8 mouse cellular contexts compared by ENCODE assay signal in the genomic region with DNA sequence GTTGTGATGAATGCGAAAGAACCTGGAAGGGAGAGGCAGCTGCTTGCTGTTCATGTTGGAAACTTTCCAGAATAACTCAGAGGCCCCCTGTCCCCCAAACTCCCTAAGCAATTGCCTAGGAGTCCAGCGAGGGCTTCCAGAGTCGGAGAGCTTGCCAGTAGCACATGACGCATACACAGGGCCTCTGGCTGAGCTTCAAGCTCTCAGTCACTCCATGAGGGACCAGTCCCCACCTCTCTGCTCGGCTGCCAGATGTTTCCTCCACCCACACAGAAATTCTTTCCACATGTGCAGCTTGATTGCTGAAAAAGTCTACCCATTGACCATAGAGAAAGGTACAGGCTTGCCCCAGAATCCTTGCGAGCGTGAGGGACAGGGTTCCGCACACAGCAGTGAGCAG.
DNase-seq lines count a peak whose midpoint lies in the region; ATAC-seq and TF ChIP-seq lines count a peak whose summit lies in the region.

No protein-coding gene starts in this region.

- no peak overlapping the region for H3K4me2 ChIP-seq in hindbrain, embryonic 15.5 days
- H3K4me2 ChIP-seq in hindbrain, embryonic 11.5 days (replicated peaks; ENCODE audit: low read depth, low read length), result no peak overlapping the region
- peak overlapping the region; percentile 100 for H3K4me2 ChIP-seq in CH12.LX (ENCODE audit: insufficient read depth, low read depth, poor library complexity, severe bottlenecking)
- no peak overlapping the region; the same call in 1 of the 2 replicates for H3K4me2 ChIP-seq in lung, embryonic 16.5 days (ENCODE audit: low read depth, low read length)

- no peaks in the 10 kb centered on the region for H3K9me3 ChIP-seq in hindbrain, embryonic 15.5 days
- H3K9me3 ChIP-seq in hindbrain, embryonic 11.5 days (ENCODE audit: control insufficient read depth, low read length), result no peaks in the 10 kb centered on the region
- peaks cover 9% of the 10 kb centered on the region for H3K9me3 ChIP-seq in CH12.LX (replicated peaks; ENCODE audit: low read length)
- no peaks in the 10 kb centered on the region for H3K9me3 ChIP-seq in lung, embryonic 16.5 days (ENCODE audit: control insufficient read depth, low read length)

- DNase-seq in hindbrain, embryonic 11.5 days (ENCODE audit: low spot score), result no peak
- peak; percentile 88 for DNase-seq in CH12.LX (ENCODE audit: extremely low read depth)
- peak; percentile 52 for DNase-seq in forelimb bud, embryonic 11.5 days (ENCODE audit: low read depth, low spot score)
- peak; percentile 68 for DNase-seq in induced T-regulatory cell, adult 2 months (ENCODE audit: low read depth)
- no peak for DNase-seq in right cerebral cortex, postnatal 14 days

- no peak overlapping the region for H3K9ac ChIP-seq in hindbrain, embryonic 15.5 days
- H3K9ac ChIP-seq in hindbrain, embryonic 11.5 days (ENCODE audit: low read depth, low read length), result no peak overlapping the region
- H3K9ac ChIP-seq in CH12.LX (ENCODE audit: insufficient read depth, low read depth), result peak overlapping the region; percentile 33
- no peak overlapping the region for H3K9ac ChIP-seq in lung, embryonic 16.5 days (ENCODE audit: low read length)

- ATAC-seq in hindbrain, embryonic 15.5 days (ENCODE audit: low FRiP score, low read depth), result peak; percentile 73; the same call in 1 of the 2 replicates
- ATAC-seq in hindbrain, embryonic 11.5 days (ENCODE audit: low FRiP score), result no peak
- peak; percentile 96 for ATAC-seq in lung, embryonic 16.5 days (ENCODE audit: low read depth)
- no peak for ATAC-seq in erythroblast, adult 5-6 weeks (replicated peaks; ENCODE audit: low FRiP score, poor library complexity, severe bottlenecking)

- in situ Hi-C loops in CH12.LX (cut with MboI; ENCODE audit: low pct_ligation_motif_present, low pct_unique_long_range_greater_than_20kb, low sequenced_read_pairs), result loop anchor here (25.0 kb wide), 1 partner anchor 353 kb away; no protein-coding TSS in a partner anchor

- no peaks in the 10 kb centered on the region for H3K27me3 ChIP-seq in hindbrain, embryonic 15.5 days
- H3K27me3 ChIP-seq in hindbrain, embryonic 11.5 days (ENCODE audit: control insufficient read depth, insufficient read depth, low read length), result no peaks in the 10 kb centered on the region
- no peaks in the 10 kb centered on the region for H3K27me3 ChIP-seq in CH12.LX (replicated peaks)
- no peaks in the 10 kb centered on the region for H3K27me3 ChIP-seq in lung, embryonic 16.5 days (ENCODE audit: control insufficient read depth, insufficient read depth, low read depth, low read length)

- WGBS in hindbrain, embryonic 15.5 days, result 57% methylated on average over 8 of the region's 8 CpGs
- 74% methylated on average over 8 of the region's 8 CpGs for WGBS in hindbrain, embryonic 11.5 days
- 42% methylated on average over 8 of the region's 8 CpGs for WGBS in lung, embryonic 16.5 days

- H3K4me3 ChIP-seq in hindbrain, embryonic 15.5 days, result no peak overlapping the region
- no peak overlapping the region for H3K4me3 ChIP-seq in hindbrain, embryonic 11.5 days (ENCODE audit: low read depth, low read length)
- H3K4me3 ChIP-seq in CH12.LX (replicated peaks in 1 of 3; ENCODE audit: low read depth in 2 of 3, low read length in 2 of 3, poor library complexity in 1 of 3), result peak overlapping the region in 1 of 3 experiments; percentile 7
- no peak overlapping the region for H3K4me3 ChIP-seq in lung, embryonic 16.5 days (ENCODE audit: low read length)

- TF ChIP-seq RAD21 in CH12.LX (IDR thresholded peaks at IDR 0.05; ENCODE audit: low read depth, low read length), result peak; percentile 7

- peaks cover 15% of the 10 kb centered on the region for H3K4me1 ChIP-seq in hindbrain, embryonic 15.5 days (replicated peaks)
- H3K4me1 ChIP-seq in hindbrain, embryonic 11.5 days (replicated peaks; ENCODE audit: control insufficient read depth, insufficient read depth, low read length), result 0 out of 2 replicates have a peak, but pooled peaks cover 2% of the 10 kb centered on the region
- peaks cover 25 to 78% of the 10 kb centered on the region in 2 experiments for H3K4me1 ChIP-seq in CH12.LX (ENCODE audit: control insufficient read depth in 1 of 2, insufficient read depth in 2 of 2)
- H3K4me1 ChIP-seq in lung, embryonic 16.5 days (replicated peaks; ENCODE audit: control insufficient read depth, insufficient read depth, low read length), result peaks cover 11% of the 10 kb centered on the region

- peaks cover 3% of the 10 kb centered on the region; the same call in 1 of the 2 replicates for H3K79me2 ChIP-seq in CH12.LX (replicated peaks; ENCODE audit: control insufficient read depth, extremely low read depth, insufficient read depth, poor library complexity, severe bottlenecking)

- dilution Hi-C loops in CH12.LX (cut with MboI; ENCODE audit: extremely low pct_ligation_motif_present, extremely low pct_unique_long_range_greater_than_20kb, low sequenced_read_pairs), result no loop called here

- H3K36me3 ChIP-seq in hindbrain, embryonic 15.5 days, result no peaks in the 10 kb centered on the region
- no peaks in the 10 kb centered on the region for H3K36me3 ChIP-seq in hindbrain, embryonic 11.5 days (ENCODE audit: control insufficient read depth, insufficient read depth, low read length)
- H3K36me3 ChIP-seq in CH12.LX (replicated peaks in 1 of 2; ENCODE audit: control insufficient read depth in 1 of 2, insufficient read depth in 1 of 2, low read length in 1 of 2), result peaks cover 0 to 47% of the 10 kb centered on the region in 2 experiments
- H3K36me3 ChIP-seq in lung, embryonic 16.5 days (ENCODE audit: control insufficient read depth, insufficient read depth, low read length), result no peaks in the 10 kb centered on the region

- peak; percentile 76 for TF ChIP-seq EP300 in CH12.LX (IDR thresholded peaks at IDR 0.05; ENCODE audit: low read length)

- peak; percentile 45 for TF ChIP-seq POLR2A in CH12.LX (IDR thresholded peaks at IDR 0.05; ENCODE audit: low read depth, low read length)

- no peak for TF ChIP-seq CTCF in CH12.LX (conservative IDR thresholded peaks at IDR 0.05 in 1 of 2, IDR thresholded peaks at IDR 0.05 in 1 of 2; ENCODE audit: low read depth in 2 of 2, low read length in 2 of 2)

- H3K27ac ChIP-seq in hindbrain, embryonic 15.5 days (replicated peaks), result no peak overlapping the region
- no peak overlapping the region for H3K27ac ChIP-seq in hindbrain, embryonic 11.5 days (ENCODE audit: low read depth, low read length)
- H3K27ac ChIP-seq in CH12.LX (ENCODE audit: insufficient read depth, low read depth), result peak overlapping the region; percentile 65
- peak overlapping the region; percentile 11; the same call in 1 of the 2 replicates for H3K27ac ChIP-seq in lung, embryonic 16.5 days (ENCODE audit: low read length)

TF ChIP-seq in CH12.LX, 34 proteins besides CTCF, POLR2A, EP300 and RAD21 (continues in another document):
- no peak for TF ChIP-seq CHD2 (IDR thresholded peaks at IDR 0.05; ENCODE audit: low read length)
- TF ChIP-seq TBP (conservative IDR thresholded peaks at IDR 0.05; ENCODE audit: low read depth, low read length), result 0 out of 2 replicates have a peak, but pooled peaks have one; percentile 57
- TF ChIP-seq KAT2A (IDR thresholded peaks at IDR 0.05; ENCODE audit: insufficient replicate concordance, low read length), result no peak
- TF ChIP-seq MEF2A (IDR thresholded peaks at IDR 0.05; ENCODE audit: borderline replicate concordance, low read depth, low read length), result 0 out of 2 replicates have a peak, but pooled peaks have one; percentile 40
- no peak for TF ChIP-seq CHD1 (IDR thresholded peaks at IDR 0.05; ENCODE audit: low read depth, low read length)
- TF ChIP-seq SIN3A (IDR thresholded peaks at IDR 0.05; ENCODE audit: low read length), result no peak
- TF ChIP-seq JUND (conservative IDR thresholded peaks at IDR 0.05; ENCODE audit: low read depth, low read length), result no peak; the same call in 1 of the 2 replicates
- no peak for TF ChIP-seq HCFC1 (IDR thresholded peaks at IDR 0.05; ENCODE audit: low read depth, low read length)
- no peak for TF ChIP-seq E2F4 (IDR thresholded peaks at IDR 0.05; ENCODE audit: insufficient replicate concordance, low read depth, low read length)
- TF ChIP-seq MXI1 (IDR thresholded peaks at IDR 0.05; ENCODE audit: low read depth, low read length), result peak; percentile 76
- no peak for TF ChIP-seq RCOR1 (conservative IDR thresholded peaks at IDR 0.05; ENCODE audit: low read depth, low read length)
- no peak; the same call in none of the 2 replicates for TF ChIP-seq IRF4 (IDR thresholded peaks at IDR 0.05; ENCODE audit: low read depth, low read length)
- no peak for TF ChIP-seq UBTF (IDR thresholded peaks at IDR 0.05; ENCODE audit: low read depth, low read length)
- TF ChIP-seq GABPA (IDR thresholded peaks at IDR 0.05; ENCODE audit: insufficient replicate concordance, low read depth, low read length), result no peak
- no peak for TF ChIP-seq USF1 (IDR thresholded peaks at IDR 0.05; ENCODE audit: low read depth, low read length)
- no peak for TF ChIP-seq ZKSCAN1 (IDR thresholded peaks at IDR 0.05; ENCODE audit: borderline replicate concordance, low read depth, low read length)
- TF ChIP-seq SMC3 (IDR thresholded peaks at IDR 0.05; ENCODE audit: low read depth, low read length), result no peak; the same call in 1 of the 2 replicates
- TF ChIP-seq NRF1 (IDR thresholded peaks at IDR 0.05; ENCODE audit: low read depth, low read length), result no peak
- no peak for TF ChIP-seq ZC3H11A (IDR thresholded peaks at IDR 0.05; ENCODE audit: low read depth, low read length)
- TF ChIP-seq MAFK (IDR thresholded peaks at IDR 0.05; ENCODE audit: insufficient replicate concordance, low read length), result no peak
- TF ChIP-seq JUN (IDR thresholded peaks at IDR 0.05; ENCODE audit: insufficient read depth, low read depth, low read length), result no peak
- no peak for TF ChIP-seq ELF1 (IDR thresholded peaks at IDR 0.05; ENCODE audit: low read depth, low read length)
- TF ChIP-seq ZNF384 (IDR thresholded peaks at IDR 0.05; ENCODE audit: low read depth, low read length), result no peak
- TF ChIP-seq POLR2AphosphoS2 (IDR thresholded peaks at IDR 0.05; ENCODE audit: low read depth, low read length), result no peak
- TF ChIP-seq NELFE (IDR thresholded peaks at IDR 0.05; ENCODE audit: low read depth, low read length), result no peak
- TF ChIP-seq PAX5 (IDR thresholded peaks at IDR 0.05; ENCODE audit: low read length), result no peak
- TF ChIP-seq TCF12 (IDR thresholded peaks at IDR 0.05; ENCODE audit: low read depth, low read length), result peak; percentile 88
- peak; percentile 85 for TF ChIP-seq MYC (IDR thresholded peaks at IDR 0.05; ENCODE audit: low read depth, low read length)
- TF ChIP-seq MAZ (IDR thresholded peaks at IDR 0.05; ENCODE audit: low read depth, low read length), result no peak
- peak; percentile 92 for TF ChIP-seq BHLHE40 (IDR thresholded peaks at IDR 0.05; ENCODE audit: low read depth, low read length)
- TF ChIP-seq USF2 (conservative IDR thresholded peaks at IDR 0.05; ENCODE audit: low read depth, low read length), result no peak
- TF ChIP-seq ZMIZ1 (IDR thresholded peaks at IDR 0.05; ENCODE audit: low read depth, low read length), result no peak

Comparison
In these comparisons a context has a peak if more than half of its experiments do, and no peak if none do; other contexts are left out.
1. ATAC-seq: peak in hindbrain, embryonic 15.5 days (single experiment) and lung, embryonic 16.5 days (single experiment); none in hindbrain, embryonic 11.5 days (single experiment) and erythroblast, adult 5-6 weeks (single experiment).
2. H3K27ac ChIP-seq: peak in CH12.LX (single experiment) and lung, embryonic 16.5 days (single experiment); none in hindbrain, embryonic 15.5 days (single experiment) and hindbrain, embryonic 11.5 days (single experiment).
3. DNase-seq: peak in CH12.LX (single experiment), forelimb bud, embryonic 11.5 days (single experiment) and induced T-regulatory cell, adult 2 months (single experiment); none in hindbrain, embryonic 11.5 days (single experiment) and right cerebral cortex, postnatal 14 days (single experiment).